Mouse (Mus musculus) CH12F3 (cell line): ENCODE data around the gene Etl4.

Experiments
- in situ Hi-C: fragments of 300-500 bp; cut with MboI; formaldehyde crosslinking; loops from 2 replicates; pipeline ENCODE4 v1.14.3; 2020; ENCODE audit warnings: low sequenced_read_pairs

Etl4 gene

GRCm38 (mm10) chr2:20518506-20518905, 608.9 kb downstream of the Etl4 start:
- in situ Hi-C loops: no loop called here

DNA sequence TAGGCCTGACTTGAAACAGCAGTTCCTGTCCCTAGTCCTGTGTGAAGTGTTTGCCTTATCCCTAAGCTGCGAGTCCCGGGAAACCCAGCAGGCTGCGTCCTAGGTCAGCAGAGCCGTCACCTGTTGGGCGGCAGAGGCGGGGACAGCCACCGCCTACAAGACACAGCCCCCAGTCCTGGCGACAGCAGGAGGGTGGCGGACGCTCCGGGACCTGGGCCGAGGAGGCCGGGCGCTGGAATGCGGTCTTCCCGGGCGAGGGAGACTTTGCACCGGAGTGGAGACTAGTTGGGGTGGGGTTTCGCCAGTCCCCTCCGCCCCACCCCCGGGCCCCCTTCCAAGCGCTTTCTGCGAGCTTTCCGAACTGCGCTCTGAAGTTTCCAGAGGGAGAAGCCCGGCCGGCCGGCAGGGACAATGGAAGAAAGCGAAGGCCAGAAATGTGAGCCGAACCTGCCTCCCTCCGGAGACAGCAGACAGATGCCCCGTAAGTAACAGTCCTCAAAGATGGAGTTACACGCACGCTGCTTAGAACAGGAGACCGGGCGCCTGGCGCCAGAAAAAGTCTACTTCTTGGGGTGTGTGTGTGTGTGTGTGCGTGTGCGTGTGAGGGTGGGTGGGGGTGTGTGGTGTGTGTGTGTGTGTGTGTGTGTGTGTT, 610.0 kb downstream of the Etl4 start:
- in situ Hi-C loops: no loop called here

DNA sequence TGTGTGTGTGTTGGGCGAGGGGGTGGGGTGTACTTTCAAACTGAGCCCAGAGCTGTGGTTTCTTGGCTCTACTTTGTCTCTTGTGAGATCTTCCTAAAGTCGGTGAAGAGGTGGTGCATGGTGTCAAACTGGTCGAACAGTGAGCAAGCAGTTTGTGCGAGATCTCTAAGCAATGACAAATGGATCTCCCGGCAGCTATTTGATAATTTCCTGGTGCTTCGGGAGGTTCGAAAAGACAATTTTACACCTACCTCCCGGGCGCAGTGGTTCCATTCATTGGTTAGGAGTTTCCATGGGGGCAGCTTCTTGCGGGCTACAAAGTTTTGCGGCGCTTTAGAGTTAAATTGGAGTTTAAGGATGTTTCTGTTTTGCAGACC, 610.5 kb downstream of the Etl4 start:
- in situ Hi-C loops: no loop called here

- in situ Hi-C loops: no loop called here
These were observed 611.3 kb downstream of the Etl4 start for GRCm38 (mm10) chr2:20520636-20521595.

DNA sequence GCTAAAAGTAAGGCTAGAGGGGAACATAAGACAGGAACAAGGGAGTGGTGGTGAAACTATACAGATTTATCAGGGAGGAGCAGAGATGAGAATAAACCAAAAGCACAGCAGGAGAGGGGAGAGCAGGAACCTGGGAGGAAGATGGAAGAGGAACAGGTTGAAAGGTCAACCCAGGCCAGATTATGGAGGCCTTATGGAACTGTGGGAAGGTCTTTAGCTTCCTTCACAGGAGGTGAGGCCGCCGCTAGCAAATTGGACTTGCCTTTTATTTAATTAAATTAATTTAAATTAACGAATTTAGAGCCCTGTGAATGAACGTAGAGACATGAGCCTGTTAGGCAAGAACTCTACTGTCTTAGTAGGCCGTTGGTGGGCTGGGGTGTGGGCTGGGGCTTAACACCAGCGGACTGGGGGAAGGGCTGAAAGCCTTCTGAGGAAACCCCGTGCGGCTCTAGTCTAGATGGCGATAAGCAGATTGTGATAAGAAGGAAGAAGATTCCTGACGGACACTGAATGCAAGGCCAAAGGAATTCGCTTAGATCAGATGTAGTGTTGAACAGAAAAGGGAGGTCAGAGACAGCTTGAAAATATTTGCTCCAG, 612.2 kb downstream of the Etl4 start:
- in situ Hi-C loops: no loop called here

- in situ Hi-C loops: no loop called here
These were observed 614.1 kb downstream of the Etl4 start for GRCm38 (mm10) chr2:20523636-20524035.

DNA sequence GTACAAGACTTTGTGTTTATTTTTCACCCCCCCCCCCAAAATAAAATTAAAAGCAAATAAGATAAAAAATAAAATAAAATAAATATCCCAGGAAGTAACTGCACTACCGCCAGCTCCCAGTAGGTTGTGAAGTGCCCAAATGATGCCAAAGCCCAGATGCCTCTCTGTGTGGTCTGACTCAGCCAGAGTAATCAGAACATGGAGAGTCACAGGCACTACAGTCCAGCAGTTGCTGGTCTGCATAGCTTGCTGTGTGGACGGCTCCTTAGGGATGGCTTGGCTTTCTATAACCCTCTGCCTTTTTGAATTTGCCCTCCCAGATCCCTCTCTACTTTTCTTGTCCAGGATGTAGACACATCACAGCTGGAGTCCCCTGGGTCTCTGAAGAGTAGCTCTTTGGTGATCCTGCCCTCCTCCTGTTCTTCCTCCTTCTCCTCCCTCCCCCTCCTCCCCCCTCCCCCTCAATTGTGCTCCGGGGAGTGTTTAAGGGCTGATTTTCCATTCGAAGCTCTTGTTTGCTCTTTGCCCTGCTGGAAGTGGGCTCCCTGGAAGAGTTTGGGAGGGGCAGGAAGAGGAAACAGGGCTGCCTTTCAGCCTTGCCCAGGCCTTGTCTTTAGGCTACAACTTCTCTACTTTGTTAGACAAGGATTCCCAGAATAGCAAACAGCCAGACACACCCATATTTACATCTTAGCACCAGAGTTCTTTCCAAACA, 616.5 kb downstream of the Etl4 start:
- in situ Hi-C loops: no loop called here

GRCm38 (mm10) chr2:20526856-20527255, 617.3 kb downstream of the Etl4 start:
- in situ Hi-C loops: no loop called here

- in situ Hi-C loops: no loop called here
These were observed 623.0 kb downstream of the Etl4 start for GRCm38 (mm10) chr2:20532623-20533022.

- in situ Hi-C loops: no loop called here
These were observed 628.2 kb downstream of the Etl4 start for GRCm38 (mm10) chr2:20537785-20538184.

GRCm38 (mm10) chr2:20538871-20539270, 629.3 kb downstream of the Etl4 start:
- in situ Hi-C loops: no loop called here

GRCm38 (mm10) chr2:20541261-20541660, 631.7 kb downstream of the Etl4 start:
- in situ Hi-C loops: no loop called here

GRCm38 (mm10) chr2:20542286-20542685, 632.7 kb downstream of the Etl4 start:
- in situ Hi-C loops: no loop called here

GRCm38 (mm10) chr2:20545624-20546023, 636.0 kb downstream of the Etl4 start:
- in situ Hi-C loops: no loop called here

GRCm38 (mm10) chr2:20546496-20547348, 637.1 kb downstream of the Etl4 start:
- in situ Hi-C loops: no loop called here

- in situ Hi-C loops: no loop called here
These were observed 637.7 kb downstream of the Etl4 start for GRCm38 (mm10) chr2:20547349-20547677.

DNA sequence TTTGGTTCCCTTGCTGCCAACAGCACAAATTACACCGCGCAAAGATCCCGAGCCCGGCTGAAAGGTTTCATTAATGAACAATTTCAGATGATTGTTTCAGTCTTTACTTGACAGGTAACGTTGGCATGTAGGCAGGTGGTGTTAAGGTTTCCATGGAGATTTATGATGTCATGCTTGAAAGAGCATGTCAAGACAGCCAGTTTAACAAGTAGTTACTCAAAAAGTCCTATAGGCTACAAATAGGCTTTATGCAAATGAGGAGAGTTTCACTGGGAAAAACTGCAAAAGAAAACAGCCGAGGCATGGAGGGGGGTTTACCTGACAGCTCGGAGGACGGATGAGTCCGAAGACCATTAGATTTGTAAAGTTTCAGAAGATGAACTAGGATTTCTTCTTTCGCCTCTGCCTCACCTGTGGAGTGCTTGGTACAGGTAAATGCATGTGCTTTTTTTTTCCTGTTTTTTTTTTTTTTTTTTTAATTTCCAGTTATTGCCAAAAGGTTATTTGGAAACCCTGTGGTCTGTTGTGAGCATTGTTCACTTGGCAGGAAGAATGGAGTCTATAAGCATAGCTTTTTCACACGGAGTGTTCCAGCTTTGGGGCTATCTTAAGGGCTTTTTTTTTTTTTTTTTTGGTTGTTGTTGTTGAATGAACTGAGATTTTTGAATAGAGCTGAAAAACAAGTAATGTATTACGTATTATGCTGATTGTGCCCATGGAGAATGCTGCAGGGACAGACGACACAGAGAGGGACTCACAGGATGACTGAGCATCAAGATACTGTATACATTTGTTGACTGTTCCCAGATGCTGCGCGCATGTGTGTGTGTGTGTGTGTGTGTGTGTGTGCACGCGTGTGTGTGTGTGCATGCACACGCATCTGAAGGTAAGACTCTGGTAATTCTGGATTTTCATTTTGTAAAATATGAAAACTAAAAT, 638.4 kb downstream of the Etl4 start:
- in situ Hi-C loops: no loop called here

DNA sequence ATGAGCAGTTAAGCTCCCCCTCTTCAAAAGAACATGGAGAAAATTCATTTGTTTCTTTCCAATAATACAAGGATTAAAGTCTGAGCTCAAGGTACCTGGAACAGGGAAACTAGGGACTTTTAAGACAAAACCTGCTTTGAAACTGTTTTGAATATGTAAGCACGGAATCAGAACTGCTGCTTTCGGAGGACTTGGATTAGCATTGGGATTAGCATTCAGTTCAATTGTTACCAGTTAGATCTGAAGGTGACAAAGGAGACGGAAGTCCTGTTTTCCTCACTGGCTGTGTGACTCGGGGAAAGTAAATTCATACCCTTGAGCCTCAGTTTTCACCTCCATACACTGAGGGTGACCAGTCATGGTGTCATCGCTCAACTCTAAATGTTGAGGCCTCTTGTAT, 639.5 kb downstream of the Etl4 start:
- in situ Hi-C loops: no loop called here

DNA sequence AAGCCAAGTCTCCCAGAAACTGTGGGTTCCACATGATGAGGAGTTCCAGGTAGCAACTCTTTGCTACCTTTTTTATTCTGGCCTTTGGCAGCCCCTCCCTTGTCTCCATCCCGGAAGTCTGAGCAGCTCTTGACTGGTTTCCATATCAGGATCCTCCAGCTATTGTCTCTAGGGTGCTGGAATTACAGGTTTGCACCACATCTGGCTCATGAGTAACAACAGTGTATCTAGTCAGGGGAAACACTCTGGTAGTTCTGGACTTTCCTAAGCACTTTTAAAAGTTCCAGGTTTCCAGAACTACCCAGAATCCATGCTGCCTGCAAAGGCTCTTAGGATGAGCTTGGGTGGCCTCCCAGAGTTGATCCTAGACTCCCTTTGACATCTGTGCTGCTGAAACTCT, 640.4 kb downstream of the Etl4 start:
- in situ Hi-C loops: no loop called here
